Mouse (Mus musculus) lung, embryonic 14.5 days (tissue): ENCODE results near the gene Ube2q1. TPM values are rescaled to one million over a fixed set of nuclear protein-coding genes. Genes with fewer than 3 reads are reported as not detected.

ENCODE experiments used
- ATAC-seq: fragments of 200-750 bp; cut with Nextera tagmentation; 2 replicates; pipeline ENCODE4 v1.8.0; 2017; ENCODE audit warnings: mild to moderate bottlenecking, moderate TSS enrichment, moderate library complexity; ENCODE audit not compliant: insufficient read depth
- DNase-seq: peaks from one replicate; pipeline ENCODE4 v3.0.0-alpha.2; 2015
- H3K27ac ChIP-seq: fragments of 300-500 bp; sonication (generic); 2 replicates; pipeline ENCODE4 v1.5.1; 2014; ENCODE audit warnings: low read depth, mild to moderate bottlenecking, moderate library complexity
- H3K27me3 ChIP-seq: fragments of 300-500 bp; sonication (generic); 2 replicates; pipeline ENCODE4 v1.6.1; 2014; ENCODE audit warnings: low read length, control low read depth; ENCODE audit not compliant: insufficient read depth
- H3K36me3 ChIP-seq: fragments of 300-500 bp; sonication (generic); 2 replicates; pipeline ENCODE4 v1.6.1; 2014; ENCODE audit warnings: control low read depth; ENCODE audit not compliant: insufficient read depth
- H3K4me1 ChIP-seq: fragments of 300-500 bp; sonication (generic); 2 replicates; pipeline ENCODE4 v1.6.1; 2014; ENCODE audit warnings: antibody characterized with exemption, control low read depth; ENCODE audit not compliant: insufficient read depth
- H3K4me2 ChIP-seq: fragments of 300-500 bp; sonication (generic); 2 replicates; pipeline ENCODE4 v1.6.1; 2014; ENCODE audit warnings: mild to moderate bottlenecking
- H3K4me3 ChIP-seq: fragments of 300-500 bp; sonication (generic); 2 replicates; pipeline ENCODE4 v1.5.1; 2014; ENCODE audit warnings: low read depth, low read length
- H3K9ac ChIP-seq: fragments of 300-500 bp; sonication (generic); 2 replicates; pipeline ENCODE4 v1.6.1; 2014
- H3K9me3 ChIP-seq: fragments of 300-500 bp; sonication (generic); 2 replicates; pipeline ENCODE4 v1.6.1; 2016; ENCODE audit warnings: low read depth, low read length, control low read depth
- CTCF ChIP-seq: IDR thresholded peaks from 2 replicates; pipeline ENCODE4 v1.5.1; 2016; ENCODE audit warnings: antibody characterized with exemption, low read depth
- WGBS: fragments of 180-500 bp; shearing (Covaris S2); extraction: QIAGEN DNeasy Blood & Tissue Kit; methylation state at CpG from one replicate; pipeline ENCODE4 v1.1.7; 2014; 5-methylcytosine and 5-hydroxymethylcytosine counted together
- polyA plus RNA-seq: library from polyadenylated mRNA; unstranded; fragments of >200 nt; fragmentation: Nextera tagmentation; extraction: Ambion mirVana; gene quantifications from 2 replicates; pipeline ENCODE4 v1.2.1, GENCODE M21; 2014

Ube2q1 gene
- polyA plus RNA-seq = 21.7 and 22.8 TPM in 2 replicates

DNA sequence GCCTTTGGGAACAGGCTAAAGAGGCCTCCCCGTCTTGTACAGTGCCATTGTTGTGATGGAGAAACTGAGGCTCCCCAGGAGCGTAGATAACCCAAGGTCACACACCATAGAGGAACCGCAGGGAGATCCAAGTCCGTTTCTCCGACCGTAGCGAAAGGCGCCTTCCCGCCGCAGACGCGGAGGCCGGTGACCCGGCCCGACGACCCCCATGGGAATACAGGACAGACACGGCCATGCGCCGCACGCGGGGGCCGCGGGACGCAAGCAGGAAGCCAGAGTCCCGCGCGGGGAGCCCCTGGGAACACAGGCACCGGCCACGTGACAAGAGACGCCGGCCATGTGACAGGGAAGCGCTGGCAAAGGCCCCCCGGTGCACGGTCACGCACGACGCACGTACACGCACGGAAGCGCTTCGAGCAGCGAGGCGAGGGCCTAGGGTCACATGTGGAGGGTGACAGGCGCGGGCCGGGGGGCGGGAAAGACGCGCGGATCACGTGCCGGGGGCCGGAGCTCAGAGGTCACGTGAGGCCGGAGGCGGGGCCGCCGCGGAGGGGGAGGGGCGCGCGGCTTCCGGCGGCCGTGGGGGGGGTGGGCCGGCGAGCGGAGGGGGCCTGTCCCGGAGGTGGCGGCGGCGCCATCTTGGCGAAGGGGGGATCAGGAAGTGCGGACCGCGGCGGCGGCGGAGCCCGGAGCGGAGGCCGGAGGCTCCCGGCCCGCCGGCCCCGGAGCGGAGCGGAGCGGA lies at the start of gene Ube2q1:
TSS of gene Ube2q1 (plus strand) at position 649 of the 742 bp plus-strand sequence.
- TF ChIP-seq CTCF = no peak
- H3K9ac ChIP-seq = peak within 1 kb of the TSS; percentile 93
- peak within 1 kb of the TSS; percentile 94 for H3K4me2 ChIP-seq
- no peaks in the 10 kb centered on the region for H3K27me3 ChIP-seq
- H3K9me3 ChIP-seq = no peaks in the 10 kb centered on the region
- H3K27ac ChIP-seq = peak within 1 kb of the TSS; percentile 96
- under 1% methylated on average over 64 of the region's 90 CpGs for WGBS
- H3K36me3 ChIP-seq = peaks cover 30% of the 10 kb centered on the region
- peak within 1 kb of the TSS; percentile 98 for H3K4me3 ChIP-seq
- ATAC-seq (peak; percentile 92), DNase-seq (peak; percentile 93)
- H3K4me1 ChIP-seq = 0 out of 2 replicates have a peak, but pooled peaks cover 6% of the 10 kb centered on the region

DNA sequence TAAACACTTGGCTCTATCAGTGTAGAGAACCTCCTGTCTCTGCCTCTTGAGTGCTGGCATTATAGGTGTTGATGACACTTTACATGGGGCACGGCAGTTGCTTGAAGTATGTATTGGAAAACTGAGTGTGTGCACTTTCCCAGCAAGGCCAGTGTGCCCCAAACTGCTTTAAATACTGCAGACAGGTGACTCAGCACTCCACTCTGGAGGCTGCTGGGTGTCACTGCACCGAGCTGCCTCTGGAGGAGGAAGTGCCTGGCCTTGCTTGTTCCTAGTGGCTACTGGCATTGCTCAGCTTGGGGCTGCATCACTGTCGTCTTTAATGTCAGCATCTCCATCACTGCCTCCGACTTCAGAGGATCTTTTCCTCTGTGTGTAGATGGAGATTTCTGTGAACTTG lies 46.4 kb upstream of the Ube2q1 start:
- 6% methylated on average over 4 of the region's 4 CpGs for WGBS
- Histone ChIP-seq H3K4me2 (no peak overlapping the region), H3K9ac (no peak overlapping the region), H3K9me3 (no peaks in the 10 kb centered on the region), H3K36me3 (no peaks in the 10 kb centered on the region), H3K4me3 (no peak overlapping the region), H3K27ac (no peak overlapping the region), H3K4me1 (0 out of 2 replicates have a peak, but pooled peaks cover 4% of the 10 kb centered on the region), H3K27me3 (no peaks in the 10 kb centered on the region)
- DNase-seq (peak; percentile 62), ATAC-seq (peak; percentile 56; the same call in 1 of the 2 replicates)
- peak; percentile 72 for TF ChIP-seq CTCF

DNA sequence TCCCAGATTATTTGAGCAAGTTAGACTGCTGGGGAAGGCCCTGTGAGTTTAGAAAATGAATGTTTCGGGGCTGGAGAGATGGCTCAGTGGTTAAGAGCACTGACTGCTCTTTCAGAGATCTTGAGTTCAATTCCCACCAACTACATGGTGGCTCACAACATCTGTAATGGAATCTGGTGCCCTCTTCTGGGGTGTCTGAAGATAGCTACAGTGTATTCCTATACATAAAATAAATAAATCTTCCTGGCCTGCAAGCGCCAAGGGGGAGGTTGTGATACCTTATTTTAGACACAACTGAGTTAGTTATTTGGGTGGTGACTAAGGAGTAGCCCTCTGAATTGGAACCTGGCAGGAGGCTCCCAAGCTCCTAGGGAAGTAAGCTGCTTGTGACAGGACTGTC lies 44.6 kb upstream of the Ube2q1 start:
- no peaks in the 10 kb centered on the region for H3K36me3 ChIP-seq
- WGBS = 62% methylated on average over 2 of the region's 2 CpGs

DNA sequence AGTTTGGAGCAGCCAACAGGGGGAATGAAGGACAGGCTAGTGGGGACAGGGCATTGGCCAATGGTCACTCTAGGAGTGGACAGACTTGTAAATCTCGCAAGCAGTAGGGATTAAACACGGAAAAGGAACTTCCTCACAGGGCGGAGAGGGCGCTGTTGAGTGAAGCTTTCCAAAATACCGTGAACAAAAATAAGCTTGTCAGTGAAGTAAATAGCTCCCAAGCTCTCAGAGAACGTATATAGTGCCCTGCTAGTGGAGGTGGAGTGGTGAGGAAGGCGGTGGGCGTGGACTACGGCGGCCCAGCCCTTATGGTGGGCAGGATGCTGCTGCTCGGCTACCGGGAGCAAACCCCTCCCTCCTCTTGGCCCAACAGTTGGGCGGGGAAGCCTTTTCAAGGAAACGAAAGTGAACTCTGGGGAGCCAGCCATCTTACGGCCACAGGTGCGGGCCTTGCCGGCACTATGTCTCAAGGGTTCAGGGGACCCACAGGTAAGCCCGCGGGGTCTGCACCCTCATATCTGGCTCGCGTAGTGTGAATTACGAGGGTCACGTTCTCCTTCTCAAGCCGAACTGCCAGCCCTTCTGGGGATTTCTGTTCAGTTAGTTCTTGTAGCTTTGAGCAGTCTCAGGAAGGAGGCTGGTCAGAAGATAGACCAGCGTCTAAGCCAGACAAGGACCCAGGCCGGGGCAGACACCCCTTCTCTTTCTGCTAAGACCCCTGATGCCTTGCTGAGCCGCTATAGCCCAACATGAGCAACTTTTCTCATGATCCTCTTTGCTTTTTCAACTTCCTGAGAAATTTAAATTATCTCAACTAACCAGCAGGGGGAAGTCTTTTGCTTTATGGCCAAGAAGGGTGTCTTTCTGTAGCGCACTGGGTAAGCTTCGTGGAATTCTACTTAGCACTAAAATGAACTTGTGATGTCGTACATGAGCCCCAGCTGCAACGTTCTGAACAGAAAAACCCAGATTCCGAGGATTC lies 42.8 kb upstream of the Ube2q1 start:
- 2% methylated on average over 32 of the region's 32 CpGs for WGBS
- Histone ChIP-seq H3K4me2 (peak overlapping the region; percentile 80), H3K27ac (peak overlapping the region; percentile 77), H3K27me3 (no peaks in the 10 kb centered on the region), H3K4me1 (0 out of 2 replicates have a peak, but pooled peaks cover 4% of the 10 kb centered on the region), H3K4me3 (peak overlapping the region; percentile 68), H3K36me3 (peaks cover under 1% of the 10 kb centered on the region; the same call in 1 of the 2 replicates), H3K9me3 (no peaks in the 10 kb centered on the region), H3K9ac (peak overlapping the region; percentile 67)
- peak; percentile 87 for DNase-seq
- peak; percentile 96 for ATAC-seq
- TF ChIP-seq CTCF = peak; percentile 66

More for the DNA sequence above, 44.6 kb upstream of the Ube2q1 start:
- H3K9me3 ChIP-seq = no peaks in the 10 kb centered on the region
- 0 out of 2 replicates have a peak, but pooled peaks cover 4% of the 10 kb centered on the region for H3K4me1 ChIP-seq
- TF ChIP-seq CTCF = peak; percentile 27
- no peak for DNase-seq
- no peak overlapping the region for H3K27ac ChIP-seq
- no peak for ATAC-seq
- H3K9ac ChIP-seq = no peak overlapping the region
- no peaks in the 10 kb centered on the region for H3K27me3 ChIP-seq
- no peak overlapping the region for H3K4me3 ChIP-seq
- H3K4me2 ChIP-seq = no peak overlapping the region

DNA sequence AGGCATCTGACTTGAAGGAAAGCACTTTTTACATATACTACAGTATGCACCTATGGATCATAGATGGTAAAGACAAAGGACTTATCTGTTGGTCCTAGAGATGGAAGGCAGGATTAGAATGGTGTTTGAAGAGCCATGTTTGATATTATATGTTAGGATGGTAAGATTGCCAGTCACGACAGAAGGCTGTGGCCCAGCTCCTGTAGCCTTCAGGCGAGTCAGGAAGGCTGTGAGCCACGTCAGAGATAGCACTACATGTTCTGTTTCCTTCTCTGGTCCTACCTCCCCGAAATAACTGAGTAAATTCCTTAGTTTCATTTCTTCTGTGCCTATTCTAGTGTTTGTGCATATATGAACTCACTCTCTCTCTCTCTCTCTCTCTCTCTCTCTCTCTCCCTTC lies 41.3 kb upstream of the Ube2q1 start:
- DNase-seq (no peak), ATAC-seq (no peak)
- H3K9ac ChIP-seq = no peak overlapping the region
- H3K9me3 ChIP-seq = no peaks in the 10 kb centered on the region
- no peak overlapping the region for H3K4me3 ChIP-seq
- 0 out of 2 replicates have a peak, but pooled peaks cover 4% of the 10 kb centered on the region for H3K4me1 ChIP-seq
- no peak for TF ChIP-seq CTCF
- H3K27ac ChIP-seq = no peak overlapping the region
- 69% methylated on average over 4 of the region's 4 CpGs for WGBS
- H3K4me2 ChIP-seq = no peak overlapping the region
- H3K36me3 ChIP-seq = peaks cover 9% of the 10 kb centered on the region; the same call in 1 of the 2 replicates
- H3K27me3 ChIP-seq = no peaks in the 10 kb centered on the region

DNA sequence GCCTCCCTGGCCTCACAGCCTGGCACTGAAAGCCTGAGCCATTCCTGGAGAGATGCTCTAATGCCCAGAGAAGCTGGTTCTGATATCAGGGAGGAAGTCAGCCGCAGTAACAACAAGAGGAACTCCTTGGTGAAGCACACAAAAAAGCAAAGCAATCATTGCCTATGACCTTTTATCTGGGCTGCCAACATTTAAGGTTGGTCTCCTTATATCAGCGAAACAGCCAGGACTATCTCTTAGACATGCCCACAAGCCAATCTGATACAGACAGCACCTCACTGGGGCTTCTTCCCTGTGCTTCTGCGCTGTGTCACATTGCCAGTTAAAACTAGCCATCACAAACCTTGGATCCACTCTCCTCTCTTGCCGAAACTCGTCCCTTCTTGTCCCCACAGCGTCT lies 34.9 kb upstream of the Ube2q1 start:
- H3K27ac ChIP-seq = no peak overlapping the region
- H3K9ac ChIP-seq = no peak overlapping the region
- no peak overlapping the region for H3K4me3 ChIP-seq
- no peaks in the 10 kb centered on the region for H3K4me1 ChIP-seq
- no peak for TF ChIP-seq CTCF
- no peak for ATAC-seq
- H3K9me3 ChIP-seq = no peaks in the 10 kb centered on the region
- H3K4me2 ChIP-seq = no peak overlapping the region
- WGBS = 91% methylated on average over 6 of the region's 6 CpGs
- no peak for DNase-seq
- H3K27me3 ChIP-seq = no peaks in the 10 kb centered on the region
- H3K36me3 ChIP-seq = peaks cover 49% of the 10 kb centered on the region
